Mouse (Mus musculus) small intestine, adult 2 months (tissue): ENCODE data around the gene Plch1.

ENCODE experiments used
- CTCF ChIP-seq: fragments of 200-500 bp; IDR thresholded peaks from 2 replicates; pipeline ENCODE4 v1.5.1; 2012; ENCODE audit warnings: low read depth, mild to moderate bottlenecking, control low read depth, inconsistent platforms, low read length, moderate library complexity, mixed read lengths; ENCODE audit not compliant: insufficient replicate concordance, insufficient read length; ENCODE audit errors: extremely low read depth
- POLR2A ChIP-seq: fragments of 200-500 bp; IDR thresholded peaks from 2 replicates; pipeline ENCODE4 v1.6.1; 2012; ENCODE audit warnings: low read depth, mild to moderate bottlenecking, control low read depth, inconsistent platforms, low read length, moderate library complexity

DNA sequence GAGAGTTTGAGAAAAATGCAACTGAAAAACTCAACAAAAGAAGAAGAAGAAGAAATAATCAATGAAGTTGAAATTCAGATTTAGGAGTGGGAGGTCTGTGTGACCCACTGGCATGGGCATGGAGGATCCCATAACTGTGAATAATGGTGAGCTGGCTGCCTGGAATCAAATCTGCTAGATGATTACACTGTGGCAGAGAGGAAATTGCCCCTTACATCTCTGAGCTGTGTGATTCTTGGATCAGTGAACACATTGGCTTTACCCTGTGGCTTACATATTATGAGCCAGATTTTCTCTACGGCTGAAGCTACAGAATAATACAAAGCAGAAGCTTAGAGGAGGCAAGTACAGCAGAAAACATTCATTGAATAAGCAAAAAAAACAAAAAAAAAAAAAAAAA lies 170.9 kb downstream of the Plch1 start:
- no peak for TF ChIP-seq CTCF
- TF ChIP-seq POLR2A: no peak
